Mouse (Mus musculus): ENCODE measurements around the gene Epb41l4b.

GRCm38 (mm10) chr4:57134554-57134953 lies 8.7 kb downstream of the Epb41l4b start:
- TF ChIP-seq CTCF (IDR thresholded peaks at IDR 0.05; ENCODE audit: low read depth, low read length): no peak
- TF ChIP-seq POLR2A (IDR thresholded peaks at IDR 0.05; ENCODE audit: borderline replicate concordance, low read depth, low read length): no peak

Data from bone marrow macrophage, adult 2 months (primary cell).